Mouse (Mus musculus): Measurements from ENCODE around the gene Brat1.
A peak's percentile ranks its signal among the peaks of the same experiment; 100 is the strongest.
"Not testable (repeated sequence)": the region's sequence is repeated elsewhere in the genome, so short reads cannot be mapped to it uniquely, and the experiment has no call there.

Gene Brat1

GRCm38 (mm10) chr5:140704378-140705251 is at the start of gene Brat1:
Gene Brat1, plus strand, starts transcription at chr5:140705011.
- DNase-seq = peak; percentile 100

GRCm38 (mm10) chr5:140659607-140660272 is 45.1 kb upstream of the Brat1 start:
- peak; percentile 72 to 82 for DNase-seq

- no peak for DNase-seq
Observed at GRCm38 (mm10) chr5:140660398-140660797, 44.4 kb upstream of the Brat1 start.

DNA sequence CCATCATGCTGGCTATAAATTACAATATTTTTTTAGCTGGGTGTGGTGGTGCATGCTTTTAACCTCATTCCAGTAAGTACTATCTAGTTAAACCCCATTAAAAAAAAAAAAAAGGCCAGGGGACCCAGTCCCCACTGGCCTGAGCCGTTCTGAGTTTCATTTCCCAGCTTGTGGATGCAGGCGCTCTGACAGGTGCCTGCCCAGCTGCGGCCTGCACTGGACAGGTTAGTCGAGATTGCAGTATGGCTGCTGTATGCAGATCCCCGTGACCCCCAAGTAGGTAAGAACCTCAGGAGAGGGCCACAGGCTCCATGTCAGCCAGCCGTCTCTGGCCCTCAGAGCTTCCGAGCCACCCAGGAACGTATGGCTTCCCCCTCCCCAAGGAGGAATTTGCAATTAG is 43.4 kb upstream of the Brat1 start:
- no peak for DNase-seq

- DNase-seq = no peak
Observed at GRCm38 (mm10) chr5:140661875-140662643, 42.8 kb upstream of the Brat1 start.

DNA sequence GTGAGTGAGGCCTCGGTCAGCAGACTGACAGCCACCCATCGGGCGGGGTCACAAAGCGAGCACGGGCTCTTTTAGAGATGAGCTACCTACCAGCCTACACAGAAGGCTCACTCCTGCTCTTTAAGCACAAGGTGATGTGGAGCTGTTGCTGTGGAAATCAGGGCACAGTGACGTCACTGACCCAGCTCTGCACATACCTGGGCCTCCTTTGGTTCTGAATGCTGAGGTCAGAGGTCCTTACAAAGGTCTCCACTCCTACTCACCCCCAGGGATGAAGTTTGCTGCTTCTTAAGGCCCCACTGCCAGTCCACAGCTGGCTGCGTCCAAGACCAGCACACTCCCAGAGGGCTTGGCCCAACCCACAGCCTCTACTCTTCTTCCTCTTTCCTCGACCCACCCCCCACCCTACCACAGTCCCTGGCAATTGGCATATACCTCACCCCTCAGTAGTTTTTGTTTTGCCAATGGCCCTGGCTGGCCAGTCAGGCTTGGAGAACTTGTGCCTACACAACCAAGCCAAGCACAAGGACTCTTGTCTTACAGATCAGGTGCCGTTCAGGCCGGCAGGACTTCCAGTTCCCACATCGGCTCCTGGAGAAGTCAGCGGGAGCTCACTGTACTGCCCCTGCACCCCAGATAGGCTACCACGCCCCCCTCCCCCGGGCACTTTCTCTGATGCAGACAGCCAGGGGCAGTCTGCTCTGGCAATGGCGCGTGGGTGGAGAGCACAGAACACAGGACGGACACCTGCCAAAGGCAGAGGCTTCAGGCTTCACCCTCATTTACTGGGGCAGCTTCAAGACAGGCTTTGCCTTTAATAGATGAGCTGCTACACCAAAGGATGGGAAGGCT is 41.8 kb upstream of the Brat1 start:
- DNase-seq = peak in 1 of 2 experiments; percentile 41

- peak; percentile 66 to 80 for DNase-seq
Observed at GRCm38 (mm10) chr5:140663621-140664180, 41.1 kb upstream of the Brat1 start.

DNA sequence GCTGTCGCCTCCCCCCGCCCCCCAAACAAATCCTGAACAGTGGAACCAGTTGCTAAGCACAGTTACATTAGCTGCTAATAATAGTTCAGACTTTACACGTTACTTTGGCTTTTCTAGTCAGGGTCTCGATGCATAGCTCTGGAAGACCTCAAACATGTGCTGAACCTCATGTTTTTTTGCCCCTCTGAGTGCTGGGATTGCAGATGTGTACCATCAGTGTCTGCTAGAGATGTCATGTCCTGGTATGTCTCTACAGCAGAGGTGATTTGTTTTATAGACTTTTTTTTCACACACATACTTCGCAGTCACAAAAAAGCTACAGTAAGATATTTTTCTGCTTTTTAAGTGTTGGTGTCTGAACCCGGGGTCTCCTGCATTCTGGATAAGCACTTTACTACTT is 32.7 kb upstream of the Brat1 start:
- DNase-seq = no peak

DNA sequence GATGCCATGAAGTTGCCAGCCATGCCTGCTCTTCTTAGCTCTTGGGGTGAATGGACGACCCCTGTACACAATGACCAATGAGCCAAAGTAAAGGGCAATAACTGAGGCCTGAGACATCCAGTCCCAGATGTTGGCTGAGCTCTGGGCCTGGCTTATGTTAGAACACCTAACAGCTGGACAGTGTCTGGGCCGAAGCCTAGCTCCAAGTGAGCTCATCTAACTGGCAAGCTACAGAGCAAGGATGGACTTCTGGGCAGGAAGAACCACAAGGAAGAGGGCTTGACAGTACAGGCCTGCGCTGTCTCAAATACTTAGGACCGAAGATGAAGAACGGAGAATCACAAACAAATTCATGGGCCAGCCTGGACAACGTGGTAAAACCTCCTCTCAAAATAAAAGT is 32.2 kb upstream of the Brat1 start:
- not testable (repeated sequence) for DNase-seq

DNA sequence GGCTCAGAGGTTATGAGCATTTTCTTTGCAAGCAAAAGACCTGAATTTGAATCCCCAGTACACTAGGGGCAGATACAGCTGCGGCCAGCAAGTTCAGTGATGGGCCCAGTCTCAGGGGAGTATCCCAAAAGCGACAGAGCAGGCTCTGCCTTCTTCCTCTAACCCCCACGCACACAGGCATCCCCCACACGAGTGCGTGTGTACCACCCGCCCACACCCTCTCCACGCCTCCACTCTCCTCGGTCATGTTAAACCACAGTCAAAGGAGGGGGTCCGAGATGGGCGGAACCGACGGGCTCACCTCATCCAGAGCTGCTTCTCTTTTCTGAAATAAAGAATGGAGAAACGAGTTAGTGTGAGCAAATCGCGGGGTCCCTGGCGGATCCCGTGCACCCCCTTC is 30.8 kb upstream of the Brat1 start:
- no peak for DNase-seq

GRCm38 (mm10) chr5:140675079-140675478 is 29.7 kb upstream of the Brat1 start:
- DNase-seq = no peak

DNA sequence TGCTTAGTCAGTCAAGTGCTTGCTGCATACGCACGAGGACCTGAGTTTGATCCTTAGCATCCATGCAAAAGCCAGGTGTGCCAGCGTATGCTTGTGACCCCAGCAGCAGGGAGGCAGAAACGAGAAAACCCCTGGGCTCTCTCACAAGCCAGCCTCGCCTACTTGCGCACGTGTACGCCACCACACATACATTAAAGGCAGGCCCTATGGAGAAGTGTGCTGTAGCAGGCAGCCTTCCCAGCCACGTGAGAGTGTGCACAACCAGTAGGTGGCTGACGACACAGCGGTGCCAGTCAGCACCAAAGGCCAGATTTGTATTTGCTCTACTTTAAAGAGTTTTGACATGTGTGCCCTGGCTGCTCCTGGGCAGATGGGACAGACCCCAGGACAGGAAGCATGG is 29.2 kb upstream of the Brat1 start:
- DNase-seq = no peak

DNA sequence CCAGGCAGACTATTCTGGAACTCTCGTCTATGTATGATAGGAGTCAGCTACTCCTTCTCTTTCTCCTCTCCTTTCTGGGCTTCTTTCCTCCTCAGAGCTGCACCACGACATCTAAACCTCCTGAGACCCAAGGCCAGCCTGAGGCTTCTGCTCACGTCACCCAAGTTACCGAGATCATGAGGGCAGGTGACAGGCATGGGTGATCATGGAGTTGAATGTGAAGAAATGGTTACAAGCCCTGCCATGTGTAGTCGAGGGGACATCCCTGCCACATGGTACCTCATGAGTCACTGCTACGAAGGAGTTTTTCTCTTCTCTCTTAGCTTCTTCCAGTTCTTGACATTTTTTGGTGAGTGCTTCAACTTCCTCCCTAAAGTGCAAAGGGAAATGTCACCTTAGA is 27.7 kb upstream of the Brat1 start:
- DNase-seq = no peak

DNA sequence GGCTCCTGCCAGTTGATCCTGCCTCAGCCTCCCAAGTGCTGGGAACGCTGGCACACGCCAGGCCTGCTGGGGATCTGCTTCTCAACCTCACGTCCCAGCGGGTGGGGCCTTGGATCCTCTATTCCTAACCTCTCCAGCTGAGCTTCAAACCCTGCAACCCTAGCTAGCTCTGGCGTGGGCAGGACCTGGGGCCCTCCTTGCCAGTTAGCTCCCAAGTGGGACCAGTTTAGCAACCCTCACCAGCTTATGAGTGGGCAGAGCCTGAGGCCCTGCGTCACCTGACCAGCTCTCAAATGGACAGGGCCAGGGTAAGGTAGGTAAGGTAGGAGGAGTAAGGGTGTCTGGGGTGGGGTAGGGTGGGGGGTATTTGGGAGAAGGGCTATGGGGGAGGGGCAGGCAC is 24.8 kb upstream of the Brat1 start:
- no peak for DNase-seq

DNA sequence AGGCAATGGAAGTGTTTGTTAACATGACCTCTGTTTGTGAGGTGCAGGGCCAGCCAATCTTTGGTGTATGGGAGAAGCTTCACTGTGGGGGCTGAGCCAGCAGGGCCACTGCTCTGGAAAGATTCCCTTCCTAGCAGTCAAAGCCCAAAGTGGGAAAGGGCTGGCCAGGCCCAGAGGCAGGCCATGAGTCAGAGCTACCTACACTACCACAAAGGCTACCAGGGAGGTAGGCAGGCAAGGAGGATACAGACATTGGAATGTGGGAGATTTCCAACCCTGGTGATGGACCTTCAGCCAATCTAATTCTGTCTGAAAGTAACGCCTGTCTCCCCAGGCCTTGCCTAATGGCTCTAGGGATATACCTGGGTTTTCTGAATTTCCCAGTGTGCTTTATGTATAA is 23.9 kb upstream of the Brat1 start:
- DNase-seq = no peak

- DNase-seq = no peak
Observed at GRCm38 (mm10) chr5:140682113-140682512, 22.7 kb upstream of the Brat1 start.

DNA sequence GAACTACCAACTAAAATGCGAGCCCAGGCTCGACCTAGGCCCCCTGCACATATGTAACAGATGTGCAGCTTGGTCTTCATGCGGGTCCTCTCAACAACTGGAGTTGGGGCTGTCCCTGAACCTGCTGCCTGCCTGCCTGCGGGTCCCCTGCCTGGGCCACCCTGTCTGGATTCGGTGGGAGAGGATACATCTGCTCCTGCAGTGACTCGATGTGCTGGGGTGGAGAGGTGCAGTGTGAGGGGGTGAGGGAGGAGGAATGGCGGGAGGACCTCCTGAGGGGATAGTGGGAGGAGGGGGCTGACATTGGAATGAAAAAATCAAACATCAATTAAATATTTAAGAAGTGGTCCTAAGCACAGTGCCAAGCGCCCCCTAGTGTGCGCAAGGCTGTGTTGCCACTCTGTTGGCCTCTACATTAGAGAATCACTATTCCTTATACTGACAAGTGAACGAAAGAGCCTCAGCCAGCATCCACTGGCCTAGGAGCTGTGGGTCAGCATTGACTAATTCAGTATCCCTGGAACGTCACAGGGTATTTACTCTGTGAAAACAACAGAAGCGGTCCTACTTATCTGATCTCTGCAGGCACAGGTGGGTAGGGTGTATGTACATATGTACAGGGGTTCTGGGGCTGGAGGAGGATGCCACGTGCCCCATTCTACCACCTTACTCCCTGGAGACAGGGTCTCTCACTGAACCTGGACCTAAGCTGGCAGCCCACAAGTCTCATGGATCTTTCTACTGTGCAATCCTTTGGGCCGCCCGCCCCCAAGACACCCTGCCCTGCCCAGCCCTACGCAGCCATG is 20.3 kb upstream of the Brat1 start:
- DNase-seq = peak; percentile 71 to 77

DNA sequence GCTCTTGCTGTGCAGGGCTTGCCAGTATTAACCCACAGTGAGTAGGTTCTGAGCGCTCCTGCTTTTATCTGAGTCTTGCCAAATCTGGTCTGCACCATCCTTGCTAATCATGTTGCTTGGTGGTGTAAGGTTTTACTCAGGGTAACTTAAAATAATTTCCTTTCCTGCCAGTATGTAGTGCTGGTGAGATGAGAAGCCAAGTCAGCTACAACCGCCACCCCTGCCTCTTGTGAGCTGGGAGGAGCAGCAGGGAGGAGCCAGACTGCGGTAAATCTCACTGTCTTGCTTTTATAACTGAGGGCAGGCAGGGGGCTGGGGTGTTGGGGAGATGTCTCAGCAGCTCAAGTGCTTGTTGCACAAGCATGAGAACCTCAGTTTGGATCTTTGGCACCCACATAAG is 16.4 kb upstream of the Brat1 start:
- no peak for DNase-seq

DNA sequence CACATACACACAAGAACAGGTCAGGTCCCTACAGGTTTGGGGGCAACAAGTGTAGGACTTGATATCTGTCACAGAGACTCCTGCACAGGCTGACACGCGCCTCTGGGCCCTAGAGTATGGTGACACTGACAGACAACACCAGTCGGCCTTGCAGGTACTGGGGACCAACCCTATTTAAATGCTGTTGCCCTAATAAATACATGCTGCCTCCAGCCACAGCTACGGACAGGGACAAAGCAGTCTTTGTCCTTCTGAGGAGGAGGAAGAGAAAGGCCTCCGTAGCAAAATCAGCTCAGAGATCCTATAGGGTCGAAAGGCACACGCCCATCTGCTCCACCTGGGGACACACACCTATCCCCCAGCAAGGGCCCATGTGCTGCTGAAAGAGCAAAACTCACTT is 8.8 kb upstream of the Brat1 start:
- no peak for DNase-seq

- no peak for DNase-seq
Observed at GRCm38 (mm10) chr5:140699776-140700175, 5.0 kb upstream of the Brat1 start.

DNA sequence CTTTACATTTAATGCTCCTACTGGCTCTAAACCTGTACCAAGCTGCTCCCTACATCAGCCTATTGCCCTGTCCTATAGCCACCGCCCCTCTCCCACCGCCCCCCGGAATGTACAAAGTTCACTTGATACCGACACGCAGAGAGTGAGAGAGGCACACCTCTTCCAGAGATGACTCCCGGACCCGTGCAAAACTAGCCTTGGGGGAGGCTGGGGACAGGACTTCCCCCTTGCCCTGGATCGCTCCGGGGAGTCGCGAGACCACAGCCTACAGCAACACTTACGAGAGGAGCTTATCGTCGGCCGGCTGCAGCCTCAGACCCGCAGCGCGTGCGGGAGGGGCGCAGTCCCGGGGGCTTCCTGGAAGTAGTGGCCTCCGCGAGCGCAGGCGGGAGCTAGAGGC is 3.1 kb upstream of the Brat1 start:
- no peak for DNase-seq

Measured in cerebellum, postnatal 14 days (tissue).